Mouse (Mus musculus) forebrain, embryonic 13.5 days (tissue): Measurements from ENCODE around the gene Mmp10. TPM values are rescaled to one million over a fixed set of nuclear protein-coding genes. Genes with fewer than 3 reads are reported as not detected.

Source experiments
- ATAC-seq: fragments of 200-750 bp; cut with Nextera tagmentation; 2 replicates; pipeline ENCODE4 v1.8.0; 2017
- H3K27ac ChIP-seq: fragments of 300-500 bp; sonication (generic); 2 replicates; pipeline ENCODE4 v1.5.1; 2015; ENCODE audit warnings: inconsistent platforms, mild to moderate bottlenecking, moderate library complexity
- H3K27me3 ChIP-seq: fragments of 300-500 bp; sonication (generic); 2 replicates; pipeline ENCODE4 v1.6.1; 2015; ENCODE audit warnings: mild to moderate bottlenecking, inconsistent platforms
- H3K36me3 ChIP-seq: fragments of 300-500 bp; sonication (generic); 2 replicates; pipeline ENCODE4 v1.6.1; 2015; ENCODE audit warnings: mild to moderate bottlenecking, inconsistent platforms; ENCODE audit not compliant: poor library complexity, severe bottlenecking
- H3K4me1 ChIP-seq: fragments of 300-500 bp; sonication (generic); 2 replicates; pipeline ENCODE4 v1.6.1; 2015; ENCODE audit warnings: inconsistent platforms
- H3K4me2 ChIP-seq: fragments of 300-500 bp; sonication (generic); 2 replicates; pipeline ENCODE4 v1.6.1; 2015; ENCODE audit warnings: inconsistent platforms, mild to moderate bottlenecking, moderate library complexity
- H3K4me3 ChIP-seq: fragments of 300-500 bp; sonication (generic); 2 replicates; pipeline ENCODE4 v1.5.1; 2015; ENCODE audit warnings: mild to moderate bottlenecking, inconsistent platforms
- H3K9ac ChIP-seq: fragments of 300-500 bp; sonication (generic); 2 replicates; pipeline ENCODE4 v1.6.1; 2015; ENCODE audit warnings: mild to moderate bottlenecking, inconsistent platforms
- H3K9me3 ChIP-seq: fragments of 300-500 bp; sonication (generic); replicated peaks from 2 replicates; pipeline ENCODE4 v1.6.1; 2016; ENCODE audit warnings: inconsistent platforms
- WGBS: fragments of 180-500 bp; shearing (Covaris S2); methylation state at CpG from one replicate; pipeline ENCODE4 v1.1.7; 2015; 5-methylcytosine and 5-hydroxymethylcytosine counted together
- polyA plus RNA-seq: library from polyadenylated mRNA; unstranded; fragments of >200 nt; fragmentation: Nextera tagmentation; extraction: Ambion mirVana; gene quantifications from 2 replicates; pipeline ENCODE4 v1.2.1, GENCODE M21; 2015

Gene Mmp10
- polyA plus RNA-seq, 1 experiment from 2014 or later = not detected

DNA sequence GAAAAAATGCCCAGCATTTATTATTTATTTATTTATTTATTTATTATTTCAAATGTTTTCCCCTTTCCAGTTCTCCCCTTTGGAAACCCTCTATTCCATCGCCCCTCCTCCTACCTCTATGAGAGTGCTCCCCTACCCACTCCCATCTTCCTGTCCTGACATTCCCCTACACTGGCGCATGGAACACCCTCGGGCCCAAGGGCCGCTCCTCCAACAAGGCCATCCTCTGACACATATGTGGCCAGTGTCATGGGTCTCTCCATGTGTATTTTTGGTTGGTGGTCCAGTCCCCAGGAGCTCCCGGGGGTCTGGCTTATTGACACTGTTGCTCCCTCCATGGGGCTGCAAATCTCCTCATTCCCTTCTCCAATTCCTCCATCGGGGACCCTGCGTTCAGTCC lies 43.8 kb downstream of the Mmp10 start:
- no peak for ATAC-seq
- H3K27ac ChIP-seq = no peak overlapping the region
- no peaks in the 10 kb centered on the region for H3K36me3 ChIP-seq
- H3K9ac ChIP-seq = no peak overlapping the region
- no peaks in the 10 kb centered on the region for H3K27me3 ChIP-seq
- no peaks in the 10 kb centered on the region for H3K4me1 ChIP-seq
- H3K4me3 ChIP-seq = no peak overlapping the region
- H3K9me3 ChIP-seq = no peaks in the 10 kb centered on the region
- H3K4me2 ChIP-seq = no peak overlapping the region
- 93% methylated on average over 7 of the region's 7 CpGs for WGBS

DNA sequence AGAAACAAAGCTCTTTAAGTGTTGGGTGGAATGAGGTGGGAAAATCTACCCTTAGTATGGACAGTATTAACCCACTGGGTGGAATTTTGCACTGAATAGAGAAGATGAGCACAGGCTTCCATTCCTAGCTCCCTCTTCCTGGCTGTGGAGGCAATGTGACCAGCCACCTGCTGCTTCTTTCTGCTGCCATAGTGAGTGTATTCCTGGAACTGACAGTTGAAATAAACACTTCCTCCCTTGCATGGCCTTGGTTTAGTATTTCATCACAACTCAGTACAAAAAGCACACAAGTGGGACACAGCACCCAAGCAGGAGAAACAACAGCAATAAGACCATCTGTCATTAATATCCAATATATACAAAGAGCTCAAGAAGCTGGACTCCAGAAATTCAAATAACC lies 49.8 kb downstream of the Mmp10 start:
- Histone ChIP-seq H3K9ac (no peak overlapping the region), H3K27ac (no peak overlapping the region), H3K36me3 (no peaks in the 10 kb centered on the region), H3K9me3 (no peaks in the 10 kb centered on the region), H3K4me3 (no peak overlapping the region), H3K27me3 (no peaks in the 10 kb centered on the region), H3K4me2 (no peak overlapping the region), H3K4me1 (no peaks in the 10 kb centered on the region)
- no peak for ATAC-seq

DNA sequence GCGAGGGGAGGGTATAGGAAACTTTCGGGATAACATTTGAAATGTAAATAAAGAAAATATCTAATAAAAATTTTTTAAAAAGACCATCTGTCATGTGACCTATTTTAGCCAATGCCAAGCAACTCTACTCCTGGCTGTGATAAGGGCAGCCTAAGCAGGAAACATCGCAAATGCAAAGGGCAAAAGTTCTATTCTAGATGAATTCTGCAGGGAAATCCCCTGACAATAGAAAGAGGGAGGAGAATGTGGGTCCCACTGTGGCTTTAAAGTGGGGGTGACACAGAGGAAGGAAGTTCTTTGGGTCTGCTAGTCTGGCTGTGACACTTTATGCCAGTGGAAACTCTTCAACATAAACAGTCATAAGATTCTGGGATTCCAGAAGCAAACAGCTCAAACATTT lies 51.4 kb downstream of the Mmp10 start:
- 85% methylated on average over 3 of the region's 3 CpGs for WGBS

GRCm38 (mm10) chr9:7554382-7554781 lies 52.2 kb downstream of the Mmp10 start:
- no peaks in the 10 kb centered on the region for H3K9me3 ChIP-seq
- 43% methylated on average over 3 of the region's 3 CpGs for whole genome bisulfite sequencing
- no peaks in the 10 kb centered on the region for H3K4me1 ChIP-seq
- H3K4me2 ChIP-seq = no peak overlapping the region
- no peak for ATAC-seq
- no peaks in the 10 kb centered on the region for H3K27me3 ChIP-seq
- H3K4me3 ChIP-seq = no peak overlapping the region
- H3K36me3 ChIP-seq = no peaks in the 10 kb centered on the region
- no peak overlapping the region for H3K27ac ChIP-seq
- no peak overlapping the region for H3K9ac ChIP-seq

More for the DNA sequence above, 51.4 kb downstream of the Mmp10 start:
- H3K27me3 ChIP-seq = no peaks in the 10 kb centered on the region
- H3K9me3 ChIP-seq = no peaks in the 10 kb centered on the region
- H3K36me3 ChIP-seq = no peaks in the 10 kb centered on the region
- no peak overlapping the region for H3K4me3 ChIP-seq
- H3K4me1 ChIP-seq = no peaks in the 10 kb centered on the region
- H3K9ac ChIP-seq = no peak overlapping the region
- H3K27ac ChIP-seq = no peak overlapping the region
- H3K4me2 ChIP-seq = no peak overlapping the region
- no peak for ATAC-seq

DNA sequence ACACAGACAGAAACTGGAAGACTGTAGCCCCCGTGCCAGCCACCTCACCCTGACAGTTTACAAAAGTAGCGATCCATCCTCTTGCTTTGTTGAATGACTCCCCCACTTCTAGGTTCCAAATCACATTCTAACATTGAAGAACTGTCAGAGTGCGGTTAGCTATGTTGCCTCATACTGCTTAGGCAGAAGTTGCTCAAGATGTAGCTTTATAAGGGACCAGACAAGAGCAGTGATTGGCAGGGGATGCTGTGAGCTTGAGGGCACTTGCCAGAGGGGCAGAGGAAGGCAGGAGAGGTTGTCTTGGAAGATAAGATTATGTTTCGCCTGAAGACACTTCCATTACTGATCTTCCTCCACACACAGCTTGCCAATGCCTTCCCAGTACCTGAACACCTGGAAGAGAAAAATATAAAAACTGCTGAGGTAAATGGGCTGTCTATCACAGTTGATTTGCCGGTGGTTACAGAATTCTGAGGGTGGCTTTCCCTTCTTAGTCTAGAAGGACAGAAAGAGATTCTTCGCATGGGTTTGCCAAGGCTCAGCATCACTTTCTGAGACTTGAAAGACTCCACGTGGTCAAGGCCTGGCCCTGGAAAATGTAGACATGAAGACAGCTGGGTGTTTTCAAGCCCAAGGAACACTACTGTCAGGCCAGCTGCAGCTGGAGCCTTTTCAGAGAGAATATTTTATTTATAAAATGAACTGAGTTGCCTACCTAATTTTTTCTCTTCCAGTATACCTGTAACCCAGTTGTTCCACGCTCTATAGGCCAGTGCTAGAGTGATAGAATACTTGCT lies 56.3 kb downstream of the Mmp10 start, which contains the start of gene Mmp8:
Gene Mmp8 (plus strand): TSS at position 236 of the 797 bp plus-strand sequence.
- H3K36me3 ChIP-seq = no peaks in the 10 kb centered on the region
- H3K9ac ChIP-seq = no peak within 1 kb of the TSS
- ATAC-seq = no peak
- no peak within 1 kb of the TSS for H3K27ac ChIP-seq
- 87% methylated on average over 8 of the region's 8 CpGs for WGBS
- no peak within 1 kb of the TSS for H3K4me2 ChIP-seq
- H3K27me3 ChIP-seq = no peaks in the 10 kb centered on the region
- H3K4me1 ChIP-seq = no peaks in the 10 kb centered on the region
- H3K4me3 ChIP-seq = no peak within 1 kb of the TSS
- H3K9me3 ChIP-seq = no peaks in the 10 kb centered on the region

Other genes starting within 250 kb of the Mmp10 start
- not detected in 2 replicates for gene Mmp13, start 229.8 kb upstream of the Mmp10 start, polyA plus RNA-seq
- not detected in 2 replicates for gene Mmp12, start 158.0 kb upstream of the Mmp10 start, polyA plus RNA-seq
- gene Mmp1b, start 114.3 kb upstream of the Mmp10 start, polyA plus RNA-seq = not detected in 2 replicates
- not detected in 2 replicates for gene Mmp3, start 56.5 kb upstream of the Mmp10 start, polyA plus RNA-seq
- not detected in 2 replicates for gene Mmp8, start 56.1 kb downstream of the Mmp10 start, polyA plus RNA-seq
- gene Mmp27, start 69.0 kb downstream of the Mmp10 start, polyA plus RNA-seq = not detected in 2 replicates
- not detected in 2 replicates for gene Mmp20, start 125.9 kb downstream of the Mmp10 start, polyA plus RNA-seq
- not detected in 2 replicates for gene Mmp7, start 189.7 kb downstream of the Mmp10 start, polyA plus RNA-seq